Mouse (Mus musculus): ENCODE data around the gene Lefty1. TPM values are rescaled to one million over a fixed set of nuclear protein-coding genes. Genes with fewer than 3 reads are reported as not detected.
A peak's percentile ranks its signal among the peaks of the same experiment; 100 is the strongest.
"Not testable (repeated sequence)": the region's sequence is repeated elsewhere in the genome, so short reads cannot be mapped to it uniquely, and the experiment has no call there.

The Lefty1 gene
- polyA plus RNA-seq (2015; fragmentation: Nextera tagmentation; extraction: Ambion mirVana): 6.0 and 6.5 TPM in 2 replicates

DNA sequence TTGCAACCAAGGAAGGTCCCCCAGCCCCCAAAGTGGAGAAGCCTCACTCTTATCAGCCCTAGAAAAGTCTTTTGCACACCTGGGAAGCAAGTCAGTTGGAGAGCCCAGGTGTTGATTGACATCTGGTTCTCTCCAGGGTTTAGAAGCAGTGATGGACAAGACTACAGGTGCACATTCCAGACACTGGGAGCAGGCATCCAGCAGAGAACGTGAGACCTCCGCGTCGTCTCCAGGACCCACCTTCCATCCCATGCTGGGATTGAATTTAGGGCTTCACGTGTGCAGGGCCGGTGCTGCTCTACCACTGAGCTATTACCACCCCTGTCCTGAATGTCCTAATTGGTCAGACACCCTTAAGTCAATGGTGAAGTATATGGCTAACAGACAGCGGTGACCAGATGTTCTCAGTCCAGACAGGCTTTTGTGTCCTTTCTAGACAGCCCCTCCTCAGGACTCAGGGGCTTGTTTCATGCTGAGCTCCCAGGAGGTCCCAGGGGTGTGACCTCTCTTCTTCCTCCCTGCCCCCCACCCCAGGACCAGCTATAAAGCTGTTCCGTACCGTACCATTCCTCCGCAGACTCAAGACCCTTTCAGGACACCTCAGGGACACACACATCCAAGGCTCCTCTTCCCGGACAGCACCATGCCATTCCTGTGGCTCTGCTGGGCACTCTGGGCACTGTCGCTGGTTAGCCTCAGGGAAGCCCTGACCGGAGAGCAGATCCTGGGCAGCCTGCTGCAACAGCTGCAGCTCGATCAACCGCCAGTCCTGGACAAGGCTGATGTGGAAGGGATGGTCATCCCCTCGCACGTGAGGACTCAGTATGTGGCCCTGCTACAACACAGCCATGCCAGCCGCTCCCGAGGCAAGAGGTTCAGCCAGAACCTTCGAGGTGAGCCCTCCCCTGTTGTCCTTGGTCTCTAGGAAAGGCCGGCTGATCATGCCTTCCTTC is at the start of gene Lefty1:
Gene Lefty1, plus strand, starts transcription at position 556 of the 953 bp plus-strand sequence.
- no peaks in the 10 kb centered on the region for H3K9me3 ChIP-seq (replicated peaks)
- H3K27ac ChIP-seq: no peak within 1 kb of the TSS
- H3K27me3 ChIP-seq: peaks cover 33% of the 10 kb centered on the region
- peak within 1 kb of the TSS; percentile 59 for H3K4me3 ChIP-seq (replicated peaks)
- DNase-seq (no peak), ATAC-seq (ENCODE audit: low read depth) (no peak)
- H3K9ac ChIP-seq: peak within 1 kb of the TSS; percentile 71; the same call in 1 of the 2 replicates
- 40% methylated on average over 21 of the region's 21 CpGs for WGBS (ENCODE audit: insufficient replicate concordance)
- H3K4me1 ChIP-seq (replicated peaks): peaks cover 50% of the 10 kb centered on the region
- H3K36me3 ChIP-seq: no peaks in the 10 kb centered on the region
- peak within 1 kb of the TSS; percentile 78 for H3K4me2 ChIP-seq

GRCm38 (mm10) chr1:180888556-180889042 is 46.2 kb upstream of the Lefty1 start:
- ATAC-seq (ENCODE audit: low read depth) (peak; percentile 37; the same call in 1 of the 2 replicates), DNase-seq (no peak)
- H3K9me3 ChIP-seq (replicated peaks): no peaks in the 10 kb centered on the region
- peak overlapping the region; percentile 14; the same call in 1 of the 2 replicates for H3K4me2 ChIP-seq
- H3K4me3 ChIP-seq (replicated peaks): no peak overlapping the region
- peaks cover 24% of the 10 kb centered on the region for H3K4me1 ChIP-seq (replicated peaks)
- H3K27me3 ChIP-seq: peaks cover 49% of the 10 kb centered on the region
- no peaks in the 10 kb centered on the region for H3K36me3 ChIP-seq
- 14% methylated on average over 13 of the region's 13 CpGs for WGBS (ENCODE audit: insufficient replicate concordance)
- H3K9ac ChIP-seq: no peak overlapping the region
- no peak overlapping the region for H3K27ac ChIP-seq

- Histone ChIP-seq H3K9me3 (replicated peaks) (no peaks in the 10 kb centered on the region), H3K9ac (no peak overlapping the region), H3K4me3 (replicated peaks) (no peak overlapping the region), H3K4me2 (no peak overlapping the region), H3K27ac (no peak overlapping the region), H3K36me3 (no peaks in the 10 kb centered on the region), H3K27me3 (peaks cover 50% of the 10 kb centered on the region), H3K4me1 (replicated peaks) (peaks cover 18% of the 10 kb centered on the region)
- ATAC-seq (ENCODE audit: low read depth): no peak
- WGBS (ENCODE audit: insufficient replicate concordance): 39% methylated on average over 7 of the region's 7 CpGs
- DNase-seq: no peak
Observed at GRCm38 (mm10) chr1:180889172-180889571, 45.6 kb upstream of the Lefty1 start.

- 25% methylated on average over 6 of the region's 6 CpGs for WGBS (ENCODE audit: insufficient replicate concordance)
- DNase-seq (no peak), ATAC-seq (ENCODE audit: low read depth) (no peak)
Observed at GRCm38 (mm10) chr1:180889841-180890240, 45.0 kb upstream of the Lefty1 start.

DNA sequence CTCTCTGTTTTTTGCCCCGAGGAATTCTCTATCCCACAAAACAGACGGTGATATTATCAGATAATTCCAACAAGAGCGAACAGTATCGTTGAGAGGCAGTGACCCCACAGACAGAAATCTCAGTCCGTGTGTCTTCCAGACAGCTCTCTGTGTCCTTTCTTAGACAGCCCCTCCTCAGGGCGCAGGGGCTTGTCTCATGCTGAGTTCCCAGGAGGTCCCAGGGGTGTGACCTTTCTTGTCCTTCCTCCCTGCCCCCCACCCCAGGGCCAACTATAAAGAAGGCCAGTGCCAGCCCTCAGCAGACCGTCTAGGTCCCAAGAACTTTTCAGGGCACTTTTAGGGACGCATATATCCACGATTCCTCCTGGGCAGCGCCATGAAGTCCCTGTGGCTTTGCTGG is 42.0 kb upstream of the Lefty1 start, which contains the start of gene Lefty2:
Gene Lefty2, plus strand, starts transcription at position 301 of the 400 bp plus-strand sequence.
- Histone ChIP-seq H3K4me3 (replicated peaks) (no peak within 1 kb of the TSS), H3K36me3 (no peaks in the 10 kb centered on the region), H3K4me2 (no peak within 1 kb of the TSS), H3K9ac (no peak within 1 kb of the TSS), H3K27me3 (peaks cover 69% of the 10 kb centered on the region), H3K4me1 (replicated peaks) (peaks cover 14% of the 10 kb centered on the region), H3K27ac (no peak within 1 kb of the TSS), H3K9me3 (replicated peaks) (no peaks in the 10 kb centered on the region)
- no peak for DNase-seq
- WGBS (ENCODE audit: insufficient replicate concordance): 45% methylated on average over 10 of the region's 10 CpGs
- ATAC-seq (ENCODE audit: low read depth): no peak

More at GRCm38 (mm10) chr1:180889841-180890240, 45.0 kb upstream of the Lefty1 start:
- no peaks in the 10 kb centered on the region for H3K36me3 ChIP-seq
- H3K9ac ChIP-seq: no peak overlapping the region
- H3K9me3 ChIP-seq (replicated peaks): no peaks in the 10 kb centered on the region
- H3K27ac ChIP-seq: no peak overlapping the region
- H3K27me3 ChIP-seq: peaks cover 57% of the 10 kb centered on the region
- no peak overlapping the region for H3K4me3 ChIP-seq (replicated peaks)
- H3K4me1 ChIP-seq (replicated peaks): peaks cover 14% of the 10 kb centered on the region
- H3K4me2 ChIP-seq: no peak overlapping the region

DNA sequence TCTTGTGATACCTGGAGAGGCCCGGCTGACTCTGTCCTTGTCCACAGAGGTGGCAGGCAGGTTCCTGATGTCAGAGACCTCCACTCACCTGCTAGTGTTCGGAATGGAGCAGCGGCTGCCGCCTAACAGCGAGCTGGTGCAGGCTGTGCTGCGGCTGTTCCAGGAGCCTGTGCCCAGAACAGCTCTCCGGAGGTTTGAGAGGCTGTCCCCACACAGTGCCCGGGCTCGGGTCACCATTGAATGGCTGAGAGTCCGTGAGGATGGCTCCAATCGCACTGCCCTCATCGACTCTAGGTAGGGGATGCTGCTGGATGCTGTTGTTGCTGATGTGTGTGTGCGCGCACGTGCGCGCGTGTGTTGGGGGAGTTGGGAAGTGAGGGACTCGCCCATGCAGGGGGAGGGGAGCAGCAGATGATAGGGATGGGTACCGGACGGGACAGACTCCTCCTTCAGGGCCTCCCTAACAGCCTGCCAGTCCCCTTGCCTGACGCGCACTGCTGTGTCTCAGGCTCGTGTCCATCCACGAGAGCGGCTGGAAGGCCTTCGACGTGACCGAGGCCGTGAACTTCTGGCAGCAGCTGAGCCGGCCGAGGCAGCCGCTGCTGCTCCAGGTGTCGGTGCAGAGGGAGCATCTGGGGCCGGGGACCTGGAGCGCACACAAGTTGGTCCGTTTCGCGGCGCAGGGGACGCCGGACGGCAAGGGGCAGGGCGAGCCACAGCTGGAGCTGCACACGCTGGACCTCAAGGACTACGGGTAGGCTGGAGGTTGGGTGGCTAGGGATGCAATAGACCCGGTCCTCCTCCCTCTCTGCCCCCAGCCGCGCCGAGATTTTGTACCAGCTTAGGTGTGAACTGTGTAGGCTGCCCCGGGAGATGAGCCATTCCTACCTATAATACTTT is 40.5 kb upstream of the Lefty1 start:
- H3K4me2 ChIP-seq; DNase-seq; H3K36me3 ChIP-seq; H3K9ac ChIP-seq; H3K27ac ChIP-seq; H3K4me3 ChIP-seq (replicated peaks); ATAC-seq (ENCODE audit: low read depth); H3K4me1 ChIP-seq (replicated peaks); H3K9me3 ChIP-seq (replicated peaks): not testable (repeated sequence)
- 10% methylated on average over 51 of the region's 51 CpGs for WGBS (ENCODE audit: insufficient replicate concordance)
- H3K27me3 ChIP-seq: peaks cover 54% of the 10 kb centered on the region

- Histone ChIP-seq H3K27me3 (0 out of 2 replicates have a peak, but pooled peaks cover 2% of the 10 kb centered on the region), H3K9me3 (replicated peaks) (no peaks in the 10 kb centered on the region), H3K9ac (no peak overlapping the region), H3K4me2 (no peak overlapping the region), H3K36me3 (peaks cover 9% of the 10 kb centered on the region), H3K4me3 (replicated peaks) (no peak overlapping the region), H3K4me1 (replicated peaks) (peaks cover 40% of the 10 kb centered on the region), H3K27ac (peak overlapping the region; percentile 99; the same call in 1 of the 2 replicates)
- DNase-seq (peak; percentile 42), ATAC-seq (ENCODE audit: low read depth) (no peak)
- under 1% methylated on average over 4 of the region's 4 CpGs for WGBS (ENCODE audit: insufficient replicate concordance)
Observed at GRCm38 (mm10) chr1:180901107-180901506, 33.7 kb upstream of the Lefty1 start.

DNA sequence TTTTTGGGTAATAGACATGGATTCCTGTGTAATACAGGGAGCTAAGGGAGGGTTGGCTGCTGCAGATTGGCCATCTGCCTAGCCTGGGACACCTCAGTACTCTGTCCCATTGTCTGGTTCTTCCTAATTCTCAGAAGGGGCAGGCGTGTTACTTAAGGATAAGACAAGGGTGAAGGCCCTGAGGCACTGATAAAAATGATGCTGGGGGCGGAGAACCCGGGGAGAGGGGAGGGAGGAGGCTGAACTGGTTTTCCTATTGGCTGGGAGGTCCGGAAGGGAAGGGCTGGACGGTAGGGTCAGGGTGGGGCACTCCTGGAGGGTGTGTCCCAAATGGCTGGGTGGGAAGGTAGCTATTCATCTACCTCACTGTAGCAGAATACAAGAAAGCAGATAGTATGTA is 31.9 kb upstream of the Lefty1 start:
- no peaks in the 10 kb centered on the region for H3K9me3 ChIP-seq (replicated peaks)
- 13% methylated on average over 5 of the region's 5 CpGs for WGBS (ENCODE audit: insufficient replicate concordance)
- ATAC-seq (ENCODE audit: low read depth) (peak; percentile 93), DNase-seq (peak; percentile 97)
- peak overlapping the region; percentile 85 for H3K4me2 ChIP-seq
- H3K9ac ChIP-seq: no peak overlapping the region
- no peaks in the 10 kb centered on the region for H3K27me3 ChIP-seq
- H3K4me3 ChIP-seq (replicated peaks): peak overlapping the region; percentile 94
- H3K27ac ChIP-seq: peak overlapping the region; percentile 99
- peaks cover 58% of the 10 kb centered on the region for H3K4me1 ChIP-seq (replicated peaks)
- H3K36me3 ChIP-seq: peaks cover 27% of the 10 kb centered on the region

GRCm38 (mm10) chr1:180903666-180904038 is 31.2 kb upstream of the Lefty1 start:
- Histone ChIP-seq H3K9me3 (replicated peaks) (no peaks in the 10 kb centered on the region), H3K9ac (peak overlapping the region; percentile 78), H3K4me1 (replicated peaks) (peaks cover 65% of the 10 kb centered on the region), H3K4me2 (peak overlapping the region; percentile 85), H3K27ac (peak overlapping the region; percentile 99), H3K4me3 (replicated peaks) (peak overlapping the region; percentile 94), H3K27me3 (no peaks in the 10 kb centered on the region), H3K36me3 (peaks cover 34% of the 10 kb centered on the region)
- ATAC-seq (ENCODE audit: low read depth) (no peak), DNase-seq (no peak)
- 22% methylated on average over 10 of the region's 10 CpGs for WGBS (ENCODE audit: insufficient replicate concordance)

GRCm38 (mm10) chr1:180904039-180904814 is 30.6 kb upstream of the Lefty1 start, which contains the start of gene Pycr2:
TSS of gene Pycr2 (plus strand) at chr1:180904293.
- WGBS (ENCODE audit: insufficient replicate concordance): under 1% methylated on average over 52 of the region's 52 CpGs
- no peaks in the 10 kb centered on the region for H3K9me3 ChIP-seq (replicated peaks)
- peaks cover 69% of the 10 kb centered on the region for H3K4me1 ChIP-seq (replicated peaks)
- H3K27me3 ChIP-seq: no peaks in the 10 kb centered on the region
- peak within 1 kb of the TSS; percentile 97 for H3K9ac ChIP-seq
- DNase-seq (peak; percentile 97), ATAC-seq (ENCODE audit: low read depth) (peak; percentile 77)
- peak within 1 kb of the TSS; percentile 85 for H3K4me2 ChIP-seq
- peaks cover 40% of the 10 kb centered on the region for H3K36me3 ChIP-seq
- H3K27ac ChIP-seq: peak within 1 kb of the TSS; percentile 99
- peak within 1 kb of the TSS; percentile 94 for H3K4me3 ChIP-seq (replicated peaks)

Measured in liver, embryonic 13.5 days (tissue).